Mouse (Mus musculus) stomach, postnatal 0 days (tissue): ENCODE results near the gene Zfp606.

Source experiments
- CTCF ChIP-seq: IDR thresholded peaks from 2 replicates; pipeline ENCODE4 v1.5.1; 2016; ENCODE audit warnings: antibody characterized with exemption, low read depth, mild to moderate bottlenecking, moderate library complexity
- EP300 ChIP-seq: optimal IDR thresholded peaks from 2 replicates; pipeline ENCODE3; 2016; ENCODE audit warnings: antibody characterized with exemption

DNA sequence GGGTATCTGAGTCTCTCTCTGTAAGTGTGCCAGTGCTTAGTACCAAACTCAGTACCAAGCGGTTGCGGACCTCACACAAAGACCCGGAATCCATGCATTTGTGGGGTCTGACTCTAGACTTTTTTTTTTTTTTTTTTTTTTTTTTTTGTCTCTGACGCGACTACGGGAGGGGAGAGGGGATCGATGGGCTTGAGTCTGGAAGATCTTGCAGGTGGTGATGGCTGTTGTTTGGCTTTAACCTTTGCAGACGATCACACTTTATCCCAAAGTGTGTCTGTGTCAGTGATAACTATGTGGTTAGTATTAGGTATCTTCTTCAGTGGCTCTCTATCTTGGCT lies 885 bp downstream of the Zfp606 start:
- TF ChIP-seq CTCF = no peak
- no peak for TF ChIP-seq EP300
